Mouse (Mus musculus): ENCODE measurements around the gene Pianp.

GRCm38 (mm10) chr6:124955212-124955611 lies 41.3 kb upstream of the Pianp start:
- TF ChIP-seq CTCF (IDR thresholded peaks at IDR 0.05; ENCODE audit: extremely low read depth, insufficient read depth, insufficient read length, insufficient replicate concordance) (no peak), POLR2A (IDR thresholded peaks at IDR 0.05; ENCODE audit: low read depth, low read length) (no peak)
